Mouse (Mus musculus) ovary, postnatal 14 days (tissue): Measurements from ENCODE around the gene Kmo.
A peak's percentile ranks its signal among the peaks of the same experiment; 100 is the strongest.

Experiments
- DNase-seq: peaks from one replicate; pipeline ENCODE4 v3.0.0; 2022; ENCODE audit warnings: low spot score

The Kmo gene

GRCm38 (mm10) chr1:175631721-175632221 is 11.6 kb downstream of the Kmo start:
- no peak for DNase-seq

DNA sequence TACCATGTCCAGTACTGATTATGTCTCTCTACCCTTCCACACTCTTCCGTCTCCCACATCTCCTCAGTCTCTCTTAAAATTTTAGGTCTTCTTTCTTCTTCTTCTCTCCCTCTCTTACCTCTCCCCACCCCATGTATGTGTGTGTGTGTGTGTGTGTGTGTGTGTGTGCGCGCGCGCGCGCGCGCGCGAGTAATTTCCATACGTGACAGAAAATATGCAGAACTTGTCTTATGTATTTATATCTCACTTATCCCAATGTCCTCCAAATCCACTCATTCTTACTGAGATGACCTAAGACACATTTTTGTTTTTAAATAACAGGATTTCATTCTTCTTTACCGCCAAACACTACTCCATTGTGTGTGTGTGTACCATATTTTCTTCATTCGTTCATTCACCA is 12.3 kb downstream of the Kmo start:
- no peak for DNase-seq

DNA sequence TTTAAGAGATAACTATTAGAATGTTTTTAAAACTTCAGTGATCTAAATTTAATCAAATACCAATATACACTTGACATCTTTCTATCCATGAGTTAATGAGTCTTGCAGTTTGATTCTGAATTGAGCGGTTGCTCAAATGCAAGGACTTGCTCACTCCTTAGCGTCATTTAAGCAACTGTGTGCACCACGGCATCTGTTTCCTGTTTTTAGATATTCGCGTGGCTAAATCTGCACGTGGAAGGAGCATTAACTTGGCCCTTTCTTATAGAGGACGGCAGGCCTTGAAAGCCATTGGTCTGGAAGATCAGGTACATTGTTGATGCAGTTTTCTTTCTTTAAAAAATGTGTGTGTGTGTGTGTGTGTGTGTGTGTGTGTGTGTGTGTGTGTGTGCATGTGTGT is 17.5 kb downstream of the Kmo start:
- DNase-seq: no peak

- DNase-seq: no peak
Measured at GRCm38 (mm10) chr1:175639072-175639471, 18.9 kb downstream of the Kmo start.

DNA sequence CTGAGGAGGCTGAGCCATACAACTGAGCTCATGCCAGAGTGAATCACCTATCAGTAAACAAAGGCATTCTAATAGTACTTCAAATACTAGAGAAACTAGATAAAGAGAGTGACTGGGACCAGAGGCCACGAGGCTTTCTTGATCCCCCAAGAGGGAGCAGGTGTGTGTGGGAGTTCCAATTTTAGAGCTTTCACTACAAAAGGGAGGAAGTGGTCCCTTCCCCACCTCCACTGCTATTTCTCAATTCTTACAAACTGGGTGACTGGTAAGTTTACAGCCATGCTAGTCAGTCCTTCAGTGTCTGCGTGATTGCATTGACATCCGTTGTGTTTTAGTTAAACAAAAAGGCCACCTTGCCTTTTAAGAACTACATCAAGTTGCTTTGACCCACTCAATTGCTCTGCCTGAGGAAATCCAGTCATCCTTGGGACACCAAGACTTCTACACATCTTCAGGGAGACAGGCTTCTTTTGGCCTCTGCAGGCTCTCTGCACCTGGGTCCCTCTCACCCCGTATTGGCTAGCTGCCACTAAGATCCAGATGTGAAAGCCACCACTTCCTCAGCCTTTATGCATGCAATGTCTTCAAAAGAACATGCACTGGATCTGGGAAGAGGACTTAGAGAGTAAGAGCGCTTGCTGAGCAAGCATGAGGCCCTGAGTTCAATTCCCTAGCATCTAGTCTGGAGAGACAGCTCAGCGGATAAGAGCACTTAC is 20.4 kb downstream of the Kmo start:
- DNase-seq: no peak

DNA sequence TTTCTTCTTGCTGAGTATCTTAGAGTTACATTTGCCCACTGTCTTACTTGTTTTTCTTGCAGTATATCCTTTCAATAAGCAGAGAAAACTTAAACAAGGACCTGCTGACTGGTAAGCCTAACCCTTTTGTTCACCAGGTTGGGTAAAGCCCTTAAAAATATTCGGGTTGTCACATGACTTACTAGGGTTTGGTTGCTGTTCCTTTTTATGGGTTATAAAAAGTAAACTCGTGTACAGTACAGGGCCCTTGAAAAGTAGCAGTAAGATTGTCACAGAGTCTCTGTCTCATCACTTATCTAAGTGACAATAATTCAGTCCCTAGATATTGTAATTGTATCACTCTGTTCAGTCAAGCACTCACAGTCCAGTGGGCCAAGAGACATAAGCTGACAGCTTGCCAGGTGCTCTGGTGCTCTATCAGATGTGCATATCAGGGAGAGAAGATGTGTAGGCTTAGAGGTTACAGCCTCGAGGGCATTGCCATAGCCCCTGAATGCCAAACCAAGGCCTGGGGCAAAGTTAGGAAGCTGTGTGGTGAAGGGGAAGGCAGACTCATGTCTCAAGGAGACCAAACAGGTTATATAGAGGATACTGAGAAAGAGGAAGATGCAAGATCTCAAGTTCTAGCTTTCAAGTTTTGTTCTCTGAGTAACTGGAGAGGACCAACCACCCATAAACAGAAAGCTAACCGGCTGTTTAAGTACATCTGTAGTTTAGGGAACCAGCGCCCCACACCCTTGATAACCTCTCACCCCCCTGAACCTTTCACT is 23.5 kb downstream of the Kmo start:
- DNase-seq: no peak

- DNase-seq: no peak
Measured at GRCm38 (mm10) chr1:175646952-175647351, 26.8 kb downstream of the Kmo start.

DNA sequence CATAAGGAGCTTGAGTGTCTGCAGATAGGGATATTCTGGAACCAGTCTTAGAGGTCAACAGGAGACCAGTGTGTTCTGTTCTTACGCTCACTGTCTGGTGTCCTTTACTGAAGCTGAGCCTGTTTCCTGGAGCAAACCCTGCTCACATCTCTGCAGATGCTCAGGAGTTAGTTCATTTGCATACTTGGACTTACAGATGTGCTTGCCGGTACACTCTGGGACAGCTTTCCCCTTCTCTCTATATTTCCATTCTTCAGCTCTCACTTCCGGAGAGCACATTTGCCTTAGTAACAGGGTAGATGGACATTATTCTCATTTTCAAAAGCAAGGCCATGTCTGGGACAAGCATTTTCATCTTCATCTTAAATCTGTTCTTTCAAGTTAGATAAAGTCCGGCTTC is 28.4 kb downstream of the Kmo start:
- no peak for DNase-seq

GRCm38 (mm10) chr1:175659900-175660299 is 39.7 kb downstream of the Kmo start:
- no peak for DNase-seq

GRCm38 (mm10) chr1:175668666-175669405 is 48.7 kb downstream of the Kmo start:
- DNase-seq: no peak

GRCm38 (mm10) chr1:175669456-175669855 is 49.3 kb downstream of the Kmo start:
- DNase-seq: no peak

GRCm38 (mm10) chr1:175670042-175670441 is 49.9 kb downstream of the Kmo start:
- no peak for DNase-seq

GRCm38 (mm10) chr1:175671626-175672025 is 51.4 kb downstream of the Kmo start:
- DNase-seq: no peak

- DNase-seq: no peak
Measured at GRCm38 (mm10) chr1:175673563-175674325, 53.6 kb downstream of the Kmo start.

DNA sequence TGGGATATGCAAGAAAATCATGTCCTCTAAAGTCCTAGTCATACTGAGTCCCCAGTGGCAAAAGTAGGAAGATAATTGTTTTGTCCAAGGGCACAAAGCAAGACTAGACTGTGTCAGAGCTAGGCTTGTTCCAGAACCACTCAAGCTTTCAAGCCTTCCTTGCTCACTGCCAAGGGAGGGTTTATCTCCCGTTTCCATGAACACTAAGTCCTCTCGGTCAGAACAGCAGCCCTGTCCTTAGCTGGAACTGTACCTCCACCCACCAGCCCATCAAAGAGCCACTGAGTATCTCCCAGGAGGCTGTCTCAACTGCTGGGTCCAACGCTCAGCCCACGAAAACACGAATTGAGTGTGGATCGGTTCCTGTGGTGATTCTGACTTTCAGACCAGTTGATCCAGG is 54.9 kb downstream of the Kmo start:
- no peak for DNase-seq

GRCm38 (mm10) chr1:175677459-175677858 is 57.3 kb downstream of the Kmo start:
- no peak for DNase-seq

DNA sequence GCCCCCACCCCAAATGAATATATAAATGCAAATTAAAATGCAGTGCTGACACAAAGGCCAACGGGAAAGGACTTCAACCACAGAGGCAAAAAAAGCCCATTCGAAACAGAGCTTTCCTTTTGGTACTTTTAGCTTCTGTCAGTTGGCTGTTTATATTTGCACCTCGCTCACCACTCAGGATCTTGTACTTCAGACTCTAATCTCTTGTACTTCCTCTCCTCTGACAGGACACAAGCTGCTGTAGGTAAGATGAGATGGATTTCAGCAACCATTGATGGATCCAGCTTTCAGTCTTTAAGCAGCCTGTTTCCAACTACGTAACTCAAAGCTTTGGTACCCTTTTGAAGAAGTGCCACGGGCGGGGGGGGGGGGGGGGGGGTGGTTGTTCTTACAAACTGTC is 60.8 kb downstream of the Kmo start:
- DNase-seq: no peak

- no peak for DNase-seq
Measured at GRCm38 (mm10) chr1:175691686-175692245, 71.6 kb downstream of the Kmo start.

GRCm38 (mm10) chr1:175692246-175692996 is 72.2 kb downstream of the Kmo start, which contains the start of the genes Opn3 and Chml:
Gene Opn3 (minus strand): TSS chr1:175692776.
Gene Chml (minus strand): TSS chr1:175692901.
- DNase-seq: peak; percentile 98

- DNase-seq: no peak
Measured at GRCm38 (mm10) chr1:175692997-175693361, 72.8 kb downstream of the Kmo start.

- DNase-seq: no peak
Measured at GRCm38 (mm10) chr1:175693429-175693960, 73.3 kb downstream of the Kmo start.
